Mouse (Mus musculus) embryonic fibroblast, embryonic 13.5 days (primary cell): Measurements from ENCODE around the gene Abcd3.

Experiments used
- CTCF ChIP-seq: IDR thresholded peaks from 2 replicates; pipeline ENCODE4 v1.5.1; 2011; ENCODE audit warnings: mild to moderate bottlenecking, control low read depth, low read length, moderate library complexity, borderline replicate concordance; ENCODE audit not compliant: insufficient read depth
- POLR2A ChIP-seq: IDR thresholded peaks from 2 replicates; pipeline ENCODE4 v1.6.1; 2011; ENCODE audit warnings: low read depth, mild to moderate bottlenecking, control low read depth, low read length, moderate library complexity

GRCm38 (mm10) chr3:121825092-121825491 lies 10.0 kb upstream of the Abcd3 start:
- no peak for TF ChIP-seq CTCF
- no peak for TF ChIP-seq POLR2A
